Mouse (Mus musculus) gonadal fat pad, adult 2 months (tissue): ENCODE results near the gene 1700016K19Rik. TPM values are rescaled to one million over a fixed set of nuclear protein-coding genes. Genes with fewer than 3 reads are reported as not detected.
"Not testable (repeated sequence)": the region's sequence is repeated elsewhere in the genome, so short reads cannot be mapped to it uniquely, and the experiment has no call there.

Experiments
- DNase-seq: peaks from one replicate; pipeline ENCODE4 v3.0.0-alpha.2; 2012; ENCODE audit warnings: low read depth
- polyA plus RNA-seq: library from polyadenylated mRNA; depleted of rRNA; stranded (reverse); fragments of >200 nt; gene quantifications from 2 replicates; pipeline ENCODE4 v1.2.3, GENCODE M21; 2012

The 1700016K19Rik gene
- polyA plus RNA-seq, 1 experiment: 2.0 TPM

- DNase-seq: no peak
These were observed 15.1 kb upstream of the 1700016K19Rik start for GRCm38 (mm10) chr11:75984581-75984980.

- no peak for DNase-seq
These were observed 13.8 kb upstream of the 1700016K19Rik start for GRCm38 (mm10) chr11:75985948-75986347.

- no peak for DNase-seq
These were observed 8.5 kb upstream of the 1700016K19Rik start for GRCm38 (mm10) chr11:75990965-75991835.

- DNase-seq: no peak
These were observed 7.8 kb upstream of the 1700016K19Rik start for GRCm38 (mm10) chr11:75991911-75992310.

- no peak for DNase-seq
These were observed 7.2 kb upstream of the 1700016K19Rik start for GRCm38 (mm10) chr11:75992481-75992880.

GRCm38 (mm10) chr11:75994357-75994756 is 5.4 kb upstream of the 1700016K19Rik start:
- no peak for DNase-seq

- no peak for DNase-seq
These were observed 989 bp downstream of the 1700016K19Rik start for GRCm38 (mm10) chr11:76000701-76001100.

- DNase-seq: no peak
These were observed 1.6 kb downstream of the 1700016K19Rik start for GRCm38 (mm10) chr11:76001237-76001878.

- not testable (repeated sequence) for DNase-seq
These were observed 4.6 kb downstream of the 1700016K19Rik start for GRCm38 (mm10) chr11:76004276-76004675.

GRCm38 (mm10) chr11:76008162-76008561 is 8.4 kb downstream of the 1700016K19Rik start:
- DNase-seq: no peak

GRCm38 (mm10) chr11:76009101-76009500 is 9.4 kb downstream of the 1700016K19Rik start:
- no peak for DNase-seq

- no peak for DNase-seq
These were observed 11.3 kb downstream of the 1700016K19Rik start for GRCm38 (mm10) chr11:76010838-76011624.

GRCm38 (mm10) chr11:76015251-76015650 is 15.5 kb downstream of the 1700016K19Rik start:
- no peak for DNase-seq

- DNase-seq: no peak
These were observed 16.1 kb downstream of the 1700016K19Rik start for GRCm38 (mm10) chr11:76015814-76016213.

GRCm38 (mm10) chr11:76019879-76020278 is 20.2 kb downstream of the 1700016K19Rik start:
- no peak for DNase-seq

GRCm38 (mm10) chr11:76020916-76021315 is 21.2 kb downstream of the 1700016K19Rik start:
- DNase-seq: no peak

GRCm38 (mm10) chr11:76025080-76025583 is 25.4 kb downstream of the 1700016K19Rik start:
- no peak for DNase-seq

- no peak for DNase-seq
These were observed 26.9 kb downstream of the 1700016K19Rik start for GRCm38 (mm10) chr11:76026527-76027138.

GRCm38 (mm10) chr11:76027139-76028071 is 27.7 kb downstream of the 1700016K19Rik start, which contains the start of gene Rflnb:
Gene Rflnb (minus strand): TSS chr11:76027782.
- DNase-seq: no peak

- DNase-seq: no peak
These were observed 28.4 kb downstream of the 1700016K19Rik start for GRCm38 (mm10) chr11:76028072-76028465.
